Mouse (Mus musculus): Measurements from ENCODE around the gene Zfp462. TPM values are rescaled to one million over a fixed set of nuclear protein-coding genes. Genes with fewer than 3 reads are reported as not detected.
"Not testable (repeated sequence)": the region's sequence is repeated elsewhere in the genome, so short reads cannot be mapped to it uniquely, and the experiment has no call there.

The Zfp462 gene
- polyA plus RNA-seq, 1 experiment from 2014 or later, result 4.7 TPM

- Histone ChIP-seq H3K27ac (no peak overlapping the region; the same call in 1 of the 2 replicates), H3K4me3 (replicated peaks) (no peak overlapping the region), H3K9me3 (replicated peaks) (no peaks in the 10 kb centered on the region), H3K36me3 (0 out of 2 replicates have a peak, but pooled peaks cover 9% of the 10 kb centered on the region), H3K27me3 (no peaks in the 10 kb centered on the region), H3K4me1 (peaks cover 7% of the 10 kb centered on the region), H3K9ac (no peak overlapping the region), H3K4me2 (no peak overlapping the region)
- 62% methylated on average over 13 of the region's 13 CpGs for WGBS
- ATAC-seq (replicated peaks; ENCODE audit: low FRiP score), result no peak
Measured at GRCm38 (mm10) chr4:54979771-54980472, 35.1 kb downstream of the Zfp462 start.

- 82% methylated on average over 2 of the region's 2 CpGs for WGBS
- H3K4me1 ChIP-seq, result peaks cover 7% of the 10 kb centered on the region
Measured at GRCm38 (mm10) chr4:54984502-54984901, 39.7 kb downstream of the Zfp462 start.

GRCm38 (mm10) chr4:54986671-54987070 lies 41.8 kb downstream of the Zfp462 start:
- Histone ChIP-seq H3K27ac (no peak overlapping the region), H3K9me3 (replicated peaks) (no peaks in the 10 kb centered on the region), H3K4me3 (replicated peaks) (no peak overlapping the region), H3K4me1 (no peaks in the 10 kb centered on the region; the same call in 1 of the 2 replicates), H3K36me3 (0 out of 2 replicates have a peak, but pooled peaks cover 9% of the 10 kb centered on the region), H3K27me3 (no peaks in the 10 kb centered on the region), H3K4me2 (no peak overlapping the region), H3K9ac (no peak overlapping the region)
- 56% methylated on average over 4 of the region's 4 CpGs for WGBS
- ATAC-seq (replicated peaks; ENCODE audit: low FRiP score), result no peak

More at GRCm38 (mm10) chr4:54984502-54984901, 39.7 kb downstream of the Zfp462 start:
- Histone ChIP-seq H3K36me3 (0 out of 2 replicates have a peak, but pooled peaks cover 9% of the 10 kb centered on the region), H3K27me3 (no peaks in the 10 kb centered on the region), H3K4me2 (no peak overlapping the region), H3K9me3 (replicated peaks) (no peaks in the 10 kb centered on the region), H3K4me3 (replicated peaks) (no peak overlapping the region), H3K27ac (no peak overlapping the region), H3K9ac (no peak overlapping the region)
- no peak for ATAC-seq (replicated peaks; ENCODE audit: low FRiP score)

GRCm38 (mm10) chr4:54987256-54987655 lies 42.4 kb downstream of the Zfp462 start:
- Histone ChIP-seq H3K4me2 (no peak overlapping the region), H3K9ac (no peak overlapping the region), H3K36me3 (0 out of 2 replicates have a peak, but pooled peaks cover 9% of the 10 kb centered on the region), H3K27ac (no peak overlapping the region), H3K4me1 (no peaks in the 10 kb centered on the region; the same call in 1 of the 2 replicates), H3K9me3 (replicated peaks) (no peaks in the 10 kb centered on the region), H3K27me3 (no peaks in the 10 kb centered on the region), H3K4me3 (replicated peaks) (no peak overlapping the region)
- 44% methylated on average over 3 of the region's 3 CpGs for WGBS
- ATAC-seq (replicated peaks; ENCODE audit: low FRiP score), result no peak

- ATAC-seq (replicated peaks; ENCODE audit: low FRiP score), result no peak
- Histone ChIP-seq H3K4me3 (replicated peaks) (no peak overlapping the region), H3K36me3 (0 out of 2 replicates have a peak, but pooled peaks cover 5% of the 10 kb centered on the region), H3K4me1 (no peaks in the 10 kb centered on the region; the same call in 1 of the 2 replicates), H3K9me3 (replicated peaks) (no peaks in the 10 kb centered on the region), H3K4me2 (no peak overlapping the region), H3K9ac (no peak overlapping the region), H3K27me3 (no peaks in the 10 kb centered on the region), H3K27ac (no peak overlapping the region)
- WGBS, result 98% methylated on average over 1 of the region's 1 CpGs
Measured at GRCm38 (mm10) chr4:54987926-54988325, 43.1 kb downstream of the Zfp462 start.

GRCm38 (mm10) chr4:54991973-54992372 lies 47.1 kb downstream of the Zfp462 start:
- no peak for ATAC-seq (replicated peaks; ENCODE audit: low FRiP score)
- WGBS, result 52% methylated on average over 5 of the region's 5 CpGs

GRCm38 (mm10) chr4:54993001-54993400 lies 48.2 kb downstream of the Zfp462 start:
- not testable (repeated sequence) for H3K27ac ChIP-seq; ATAC-seq (replicated peaks; ENCODE audit: low FRiP score); H3K4me3 ChIP-seq (replicated peaks); H3K36me3 ChIP-seq; H3K4me2 ChIP-seq; H3K9ac ChIP-seq; H3K9me3 ChIP-seq (replicated peaks); H3K27me3 ChIP-seq; H3K4me1 ChIP-seq

More at GRCm38 (mm10) chr4:54991973-54992372, 47.1 kb downstream of the Zfp462 start:
- no peak overlapping the region for H3K9ac ChIP-seq
- no peak overlapping the region for H3K27ac ChIP-seq
- H3K36me3 ChIP-seq, result peaks cover 10% of the 10 kb centered on the region; the same call in 1 of the 2 replicates
- H3K27me3 ChIP-seq, result no peaks in the 10 kb centered on the region
- no peaks in the 10 kb centered on the region for H3K9me3 ChIP-seq (replicated peaks)
- no peaks in the 10 kb centered on the region; the same call in 1 of the 2 replicates for H3K4me1 ChIP-seq
- H3K4me2 ChIP-seq, result no peak overlapping the region
- no peak overlapping the region for H3K4me3 ChIP-seq (replicated peaks)

- Histone ChIP-seq H3K4me2 (no peak overlapping the region), H3K4me3 (replicated peaks) (no peak overlapping the region), H3K9ac (no peak overlapping the region), H3K27me3 (no peaks in the 10 kb centered on the region), H3K36me3 (peaks cover 10% of the 10 kb centered on the region; the same call in 1 of the 2 replicates), H3K9me3 (replicated peaks) (no peaks in the 10 kb centered on the region), H3K4me1 (no peaks in the 10 kb centered on the region), H3K27ac (no peak overlapping the region)
- no peak for ATAC-seq (replicated peaks; ENCODE audit: low FRiP score)
- 58% methylated on average over 1 of the region's 1 CpGs for WGBS
Measured at GRCm38 (mm10) chr4:54995258-54995657, 50.4 kb downstream of the Zfp462 start.

GRCm38 (mm10) chr4:54996064-54996463 lies 51.2 kb downstream of the Zfp462 start:
- no peak overlapping the region for H3K4me2 ChIP-seq
- no peaks in the 10 kb centered on the region for H3K9me3 ChIP-seq (replicated peaks)
- H3K36me3 ChIP-seq, result peaks cover 10% of the 10 kb centered on the region; the same call in 1 of the 2 replicates
- no peak for ATAC-seq (replicated peaks; ENCODE audit: low FRiP score)
- WGBS, result 93% methylated on average over 2 of the region's 2 CpGs
- no peaks in the 10 kb centered on the region for H3K27me3 ChIP-seq
- H3K4me3 ChIP-seq (replicated peaks), result no peak overlapping the region
- H3K9ac ChIP-seq, result no peak overlapping the region
- H3K4me1 ChIP-seq, result no peaks in the 10 kb centered on the region
- no peak overlapping the region for H3K27ac ChIP-seq

GRCm38 (mm10) chr4:54998146-54998841 lies 53.4 kb downstream of the Zfp462 start:
- Histone ChIP-seq H3K9ac (no peak overlapping the region), H3K4me3 (replicated peaks) (no peak overlapping the region), H3K27ac (no peak overlapping the region), H3K4me2 (no peak overlapping the region), H3K36me3 (peaks cover 10% of the 10 kb centered on the region; the same call in 1 of the 2 replicates), H3K9me3 (replicated peaks) (no peaks in the 10 kb centered on the region), H3K27me3 (no peaks in the 10 kb centered on the region), H3K4me1 (peaks cover 7% of the 10 kb centered on the region)
- no peak for ATAC-seq (replicated peaks; ENCODE audit: low FRiP score)
- WGBS, result 82% methylated on average over 9 of the region's 9 CpGs

GRCm38 (mm10) chr4:54999556-54999955 lies 54.7 kb downstream of the Zfp462 start:
- Histone ChIP-seq H3K9ac (no peak overlapping the region), H3K4me1 (peaks cover 19% of the 10 kb centered on the region), H3K27me3 (no peaks in the 10 kb centered on the region), H3K27ac (no peak overlapping the region), H3K4me3 (replicated peaks) (no peak overlapping the region), H3K9me3 (replicated peaks) (no peaks in the 10 kb centered on the region), H3K4me2 (no peak overlapping the region), H3K36me3 (peaks cover 10% of the 10 kb centered on the region; the same call in 1 of the 2 replicates)
- 95% methylated on average over 5 of the region's 5 CpGs for WGBS
- no peak for ATAC-seq (replicated peaks; ENCODE audit: low FRiP score)

GRCm38 (mm10) chr4:55001386-55001785 lies 56.5 kb downstream of the Zfp462 start:
- Histone ChIP-seq H3K4me1 (peaks cover 37% of the 10 kb centered on the region), H3K4me3 (replicated peaks) (no peak overlapping the region), H3K9ac (no peak overlapping the region), H3K27ac (no peak overlapping the region), H3K4me2 (no peak overlapping the region), H3K36me3 (peaks cover 4% of the 10 kb centered on the region; the same call in 1 of the 2 replicates), H3K9me3 (replicated peaks) (no peaks in the 10 kb centered on the region), H3K27me3 (no peaks in the 10 kb centered on the region)
- ATAC-seq (replicated peaks; ENCODE audit: low FRiP score), result no peak
- 76% methylated on average over 3 of the region's 3 CpGs for WGBS

Measured in kidney, embryonic 15.5 days (tissue).